Mouse (Mus musculus): ENCODE data around the gene Gm14190. TPM values are rescaled to one million over a fixed set of nuclear protein-coding genes. Genes with fewer than 3 reads are reported as not detected.
A peak's percentile ranks its signal among the peaks of the same experiment; 100 is the strongest.
"Not testable (repeated sequence)": the region's sequence is repeated elsewhere in the genome, so short reads cannot be mapped to it uniquely, and the experiment has no call there.

The Gm14190 gene
- not detected for total RNA-seq (2021)
- long read RNA-seq, experiment 1 = 0 reads
- long read RNA-seq, experiment 2 = 0 reads

GRCm38 (mm10) chr11:99690463-99690862 lies at the start of gene Gm14190:
TSS of gene Gm14190 (minus strand) at chr11:99690740.
- no peak for DNase-seq
- intact Hi-C loops (cut with DNase I; ENCODE audit: low total_unique reads) = no loop called here

- DNase-seq = no peak
- intact Hi-C loops (cut with DNase I; ENCODE audit: low total_unique reads) = no loop called here
Observed at GRCm38 (mm10) chr11:99734190-99734589, 43.6 kb upstream of the Gm14190 start, which contains the start of gene Gm14180. TSS of gene Gm14180 (minus strand) at chr11:99734290.

GRCm38 (mm10) chr11:99724061-99724460 lies 33.5 kb upstream of the Gm14190 start:
- intact Hi-C loops (cut with DNase I; ENCODE audit: low total_unique reads) = loop anchor here (5.0 kb wide), 1 partner anchor 37 kb away; no protein-coding TSS in a partner anchor
- DNase-seq = no peak

GRCm38 (mm10) chr11:99718759-99719158 lies 28.2 kb upstream of the Gm14190 start:
- DNase-seq = no peak
- intact Hi-C loops (cut with DNase I; ENCODE audit: low total_unique reads) = no loop called here

- intact Hi-C loops (cut with DNase I; ENCODE audit: low total_unique reads) = loop anchor here (5.0 kb wide), 1 partner anchor 37 kb away; no protein-coding TSS in a partner anchor
Observed at GRCm38 (mm10) chr11:99685235-99685634, 5.3 kb downstream of the Gm14190 start.

GRCm38 (mm10) chr11:99683481-99683880 lies 7.1 kb downstream of the Gm14190 start:
- no peak for DNase-seq
- intact Hi-C loops (cut with DNase I; ENCODE audit: low total_unique reads) = no loop called here

More at GRCm38 (mm10) chr11:99685235-99685634, 5.3 kb downstream of the Gm14190 start:
- not testable (repeated sequence) for DNase-seq

GRCm38 (mm10) chr11:99665860-99666259 lies 24.7 kb downstream of the Gm14190 start, which contains the start of gene Krtap4-6:
TSS of gene Krtap4-6 (minus strand) at chr11:99665960.
- no peak for DNase-seq
- intact Hi-C loops (cut with DNase I; ENCODE audit: low total_unique reads) = no loop called here

- intact Hi-C loops (cut with DNase I; ENCODE audit: low total_unique reads) = no loop called here
Observed at GRCm38 (mm10) chr11:99662802-99663201, 27.7 kb downstream of the Gm14190 start.

GRCm38 (mm10) chr11:99659256-99659655 lies 31.3 kb downstream of the Gm14190 start:
- DNase-seq = no peak
- intact Hi-C loops (cut with DNase I; ENCODE audit: low total_unique reads) = no loop called here

More at GRCm38 (mm10) chr11:99662802-99663201, 27.7 kb downstream of the Gm14190 start:
- no peak for DNase-seq

GRCm38 (mm10) chr11:99658467-99659010 lies 32.0 kb downstream of the Gm14190 start, which contains the start of gene Gm11563:
TSS of gene Gm11563 (minus strand) at chr11:99658960.
- DNase-seq; intact Hi-C loops (cut with DNase I; ENCODE audit: low total_unique reads): not testable (repeated sequence)

- no peak for DNase-seq
- intact Hi-C loops (cut with DNase I; ENCODE audit: low total_unique reads) = no loop called here
Observed at GRCm38 (mm10) chr11:99657051-99657450, 33.5 kb downstream of the Gm14190 start.

- intact Hi-C loops (cut with DNase I; ENCODE audit: low total_unique reads) = no loop called here
- no peak for DNase-seq
Observed at GRCm38 (mm10) chr11:99650136-99650535, 40.4 kb downstream of the Gm14190 start, which contains the start of gene Gm11555. TSS of gene Gm11555 (minus strand) at chr11:99650236.

GRCm38 (mm10) chr11:99646444-99646843 lies 44.1 kb downstream of the Gm14190 start:
- intact Hi-C loops (cut with DNase I; ENCODE audit: low total_unique reads) = no loop called here
- peak; percentile 9 for DNase-seq

GRCm38 (mm10) chr11:99644351-99644750 lies 46.2 kb downstream of the Gm14190 start:
- no peak for DNase-seq
- intact Hi-C loops (cut with DNase I; ENCODE audit: low total_unique reads) = no loop called here

- DNase-seq; intact Hi-C loops (cut with DNase I; ENCODE audit: low total_unique reads): not testable (repeated sequence)
Observed at GRCm38 (mm10) chr11:99643635-99644139, 46.9 kb downstream of the Gm14190 start, which contains the start of gene Krtap4-7. TSS of gene Krtap4-7 (minus strand) at chr11:99644089.

- DNase-seq = no peak
- intact Hi-C loops (cut with DNase I; ENCODE audit: low total_unique reads) = no loop called here
Observed at GRCm38 (mm10) chr11:99640926-99641325, 49.6 kb downstream of the Gm14190 start.

Other genes starting within 250 kb of the Gm14190 start
- gene Krt23, start 197.6 kb downstream of the Gm14190 start, total RNA-seq (2021) = not detected
- gene Krt39, start 169.4 kb downstream of the Gm14190 start, total RNA-seq (2021) = not detected
- gene Krt40, start 147.6 kb downstream of the Gm14190 start, total RNA-seq (2021) = not detected
- not detected for gene Krtap3-3, start 139.9 kb downstream of the Gm14190 start, total RNA-seq (2021)
- gene Krtap3-2, start 133.9 kb downstream of the Gm14190 start, total RNA-seq (2021) = not detected
- not detected for gene Gm11939, start 131.3 kb downstream of the Gm14190 start, total RNA-seq (2021)
- gene Krtap3-1, start 124.1 kb downstream of the Gm14190 start, total RNA-seq (2021) = not detected
- not detected for gene Krtap1-5, start 109.7 kb downstream of the Gm14190 start, total RNA-seq (2021)
- not detected for gene Krtap1-4, start 107.1 kb downstream of the Gm14190 start, total RNA-seq (2021)
- gene Krtap1-3, start 99.4 kb downstream of the Gm14190 start, total RNA-seq (2021) = not detected
- gene Krtap9-3, start 92.6 kb downstream of the Gm14190 start, total RNA-seq (2021) = not detected
- not detected for gene Gm11938, start 87.4 kb downstream of the Gm14190 start, total RNA-seq (2021)
- not detected for gene Gm11937, start 80.6 kb downstream of the Gm14190 start, total RNA-seq (2021)
- not detected for gene Krtap2-4, start 75.9 kb downstream of the Gm14190 start, total RNA-seq (2021)
- gene Gm11562, start 70.3 kb downstream of the Gm14190 start, total RNA-seq (2021) = not detected
- gene Krtap4-1, start 62.5 kb downstream of the Gm14190 start, total RNA-seq (2021) = not detected
- gene Krtap4-2, start 55.7 kb downstream of the Gm14190 start, total RNA-seq (2021) = not detected
- not detected for gene Krtap4-7, start 46.7 kb downstream of the Gm14190 start, total RNA-seq (2021)
- not detected for gene Gm11555, start 40.5 kb downstream of the Gm14190 start, total RNA-seq (2021)
- gene Gm11563, start 31.8 kb downstream of the Gm14190 start, total RNA-seq (2021) = not detected
- not detected for gene Krtap4-6, start 24.8 kb downstream of the Gm14190 start, total RNA-seq (2021)
- not detected for gene Gm14180, start 43.5 kb upstream of the Gm14190 start, total RNA-seq (2021)
- not detected for gene Gm11595, start 82.2 kb upstream of the Gm14190 start, total RNA-seq (2021)
- not detected for gene Krtap4-8, start 90.0 kb upstream of the Gm14190 start, total RNA-seq (2021)
- not detected for gene Krtap4-9, start 94.5 kb upstream of the Gm14190 start, total RNA-seq (2021)
- not detected for gene Gm11596, start 102.7 kb upstream of the Gm14190 start, total RNA-seq (2021)
- gene Gm11569, start 108.2 kb upstream of the Gm14190 start, total RNA-seq (2021) = not detected
- gene Gm11554, start 113.7 kb upstream of the Gm14190 start, total RNA-seq (2021) = not detected
- not detected for gene Krtap4-13, start 119.2 kb upstream of the Gm14190 start, total RNA-seq (2021)
- gene Gm11564, start 124.9 kb upstream of the Gm14190 start, total RNA-seq (2021) = not detected
- gene 2300003K06Rik, start 147.3 kb upstream of the Gm14190 start, total RNA-seq (2021) = not detected
- gene Krtap4-16, start 160.9 kb upstream of the Gm14190 start, total RNA-seq (2021) = not detected
- not detected for gene Gm11568, start 167.2 kb upstream of the Gm14190 start, total RNA-seq (2021)
- gene Gm11559, start 173.7 kb upstream of the Gm14190 start, total RNA-seq (2021) = not detected
- not detected for gene Krtap9-1, start 182.6 kb upstream of the Gm14190 start, total RNA-seq (2021)
- gene Gm11567, start 188.4 kb upstream of the Gm14190 start, total RNA-seq (2021) = not detected
- not detected for gene Krtap31-1, start 217.2 kb upstream of the Gm14190 start, total RNA-seq (2021)
- not detected for gene Gm11565, start 224.0 kb upstream of the Gm14190 start, total RNA-seq (2021)
- gene Krtap31-2, start 245.6 kb upstream of the Gm14190 start, total RNA-seq (2021) = not detected

Data from gastrocnemius, postnatal 14 days (tissue).